Mouse (Mus musculus) ES-CJ7 (cell line): ENCODE results near the gene Lmna.

Experiments
- DNase-seq: peaks from one replicate; pipeline ENCODE4 v3.0.0; 2011; ENCODE audit warnings: low read depth, low spot score

Gene Lmna

GRCm38 (mm10) chr3:88539397-88539796 lies 29.6 kb upstream of the Lmna start:
- DNase-seq, result no peak

- no peak for DNase-seq
Measured at GRCm38 (mm10) chr3:88538271-88539145, 28.8 kb upstream of the Lmna start.

- no peak for DNase-seq
Measured at GRCm38 (mm10) chr3:88537146-88537545, 27.4 kb upstream of the Lmna start.

- DNase-seq, result peak; percentile 71
Measured at GRCm38 (mm10) chr3:88536103-88536930, 26.6 kb upstream of the Lmna start.

GRCm38 (mm10) chr3:88535527-88535926 lies 25.8 kb upstream of the Lmna start:
- DNase-seq, result no peak

- DNase-seq, result no peak
Measured at GRCm38 (mm10) chr3:88535005-88535404, 25.2 kb upstream of the Lmna start.

- no peak for DNase-seq
Measured at GRCm38 (mm10) chr3:88533706-88534105, 23.9 kb upstream of the Lmna start.

- DNase-seq, result peak; percentile 74
Measured at GRCm38 (mm10) chr3:88532689-88533511, 23.1 kb upstream of the Lmna start.

- DNase-seq, result no peak
Measured at GRCm38 (mm10) chr3:88532299-88532674, 22.5 kb upstream of the Lmna start, which contains the start of gene Mex3a. TSS of gene Mex3a (plus strand) at chr3:88532395.

GRCm38 (mm10) chr3:88531348-88532298 lies 21.9 kb upstream of the Lmna start:
- DNase-seq, result peak; percentile 89

GRCm38 (mm10) chr3:88530082-88530864 lies 20.5 kb upstream of the Lmna start:
- peak; percentile 89 for DNase-seq

GRCm38 (mm10) chr3:88529204-88530000 lies 19.6 kb upstream of the Lmna start:
- DNase-seq, result no peak

- no peak for DNase-seq
Measured at GRCm38 (mm10) chr3:88528646-88529045, 18.9 kb upstream of the Lmna start.

- no peak for DNase-seq
Measured at GRCm38 (mm10) chr3:88527565-88527964, 17.8 kb upstream of the Lmna start.

GRCm38 (mm10) chr3:88526157-88527131 lies 16.7 kb upstream of the Lmna start:
- peak; percentile 94 for DNase-seq

- DNase-seq, result no peak
Measured at GRCm38 (mm10) chr3:88525021-88525420, 15.3 kb upstream of the Lmna start.

GRCm38 (mm10) chr3:88523027-88523426 lies 13.3 kb upstream of the Lmna start:
- DNase-seq, result no peak
